Mouse (Mus musculus): ENCODE measurements at regions not wholly inside any gene's neighbourhood (a gene's known extent, or its start where the extent isn't known, plus 50 kb on each side); places are given as distances from the start of the nearest gene placed in this dataset.

GRCm38 (mm10) chr7:117846041-117846440 lies 269.9 kb downstream of the Rps15a start:
- TF ChIP-seq CTCF (IDR thresholded peaks at IDR 0.05; ENCODE audit: control insufficient read depth, insufficient read depth, insufficient read length) (no peak), MAX (IDR thresholded peaks at IDR 0.05) (no peak)
